Mouse (Mus musculus) fat pad, adult 2 months (tissue): ENCODE measurements at regions not wholly inside any gene's neighbourhood (a gene's known extent, or its start where the extent isn't known, plus 50 kb on each side); places are given as distances from the start of the nearest gene placed in this dataset.
A peak's percentile ranks its signal among the peaks of the same experiment; 100 is the strongest.

Experiments
- DNase-seq: peaks from one replicate; pipeline ENCODE4 v3.0.0-alpha.2; 2011; ENCODE audit warnings: low read depth, low spot score; ENCODE audit errors: extremely low read depth

GRCm38 (mm10) chr19:51977236-51977961 is 286.7 kb upstream of the Ins1 start:
- DNase-seq: peak; percentile 5

GRCm38 (mm10) chr19:51997161-51997560 is 266.9 kb upstream of the Ins1 start:
- DNase-seq: no peak
